Mouse (Mus musculus) limb, embryonic 13.5 days (tissue): Measurements from ENCODE around the gene Efemp1. TPM values are rescaled to one million over a fixed set of nuclear protein-coding genes. Genes with fewer than 3 reads are reported as not detected.

Source experiments
- ATAC-seq: fragments of 200-750 bp; cut with Nextera tagmentation; 2 replicates; pipeline ENCODE4 v1.8.0; 2017; ENCODE audit warnings: low read depth, moderate number of reproducible peaks, moderate TSS enrichment; ENCODE audit not compliant: low FRiP score
- H3K27ac ChIP-seq: fragments of 300-500 bp; sonication (generic); 2 replicates; pipeline ENCODE4 v1.5.1; 2015; ENCODE audit warnings: inconsistent platforms, mild to moderate bottlenecking, moderate library complexity
- H3K27me3 ChIP-seq: fragments of 300-500 bp; sonication (generic); 2 replicates; pipeline ENCODE4 v1.6.1; 2015; ENCODE audit warnings: mild to moderate bottlenecking, inconsistent platforms
- H3K36me3 ChIP-seq: fragments of 300-500 bp; sonication (generic); 2 replicates; pipeline ENCODE4 v1.6.1; 2015; ENCODE audit warnings: inconsistent platforms, mild to moderate bottlenecking, moderate library complexity
- H3K4me1 ChIP-seq: fragments of 300-500 bp; sonication (generic); 2 replicates; pipeline ENCODE4 v1.6.1; 2015; ENCODE audit warnings: inconsistent platforms
- H3K4me2 ChIP-seq: fragments of 300-500 bp; sonication (generic); replicated peaks from 2 replicates; pipeline ENCODE4 v1.6.1; 2015; ENCODE audit warnings: inconsistent platforms, mild to moderate bottlenecking, moderate library complexity
- H3K4me3 ChIP-seq: fragments of 300-500 bp; sonication (generic); 2 replicates; pipeline ENCODE4 v1.5.1; 2015; ENCODE audit warnings: moderate library complexity, mild to moderate bottlenecking, inconsistent platforms
- H3K9ac ChIP-seq: fragments of 300-500 bp; sonication (generic); 2 replicates; pipeline ENCODE4 v1.6.1; 2015; ENCODE audit warnings: mild to moderate bottlenecking, inconsistent platforms
- H3K9me3 ChIP-seq: fragments of 300-500 bp; sonication (generic); 2 replicates; pipeline ENCODE4 v1.6.1; 2016; ENCODE audit warnings: inconsistent platforms
- WGBS: fragments of 180-500 bp; shearing (Covaris S2); methylation state at CpG from one replicate; pipeline ENCODE4 v1.1.7; 2015; 5-methylcytosine and 5-hydroxymethylcytosine counted together
- polyA plus RNA-seq: library from polyadenylated mRNA; unstranded; fragments of >200 nt; fragmentation: Nextera tagmentation; extraction: Ambion mirVana; gene quantifications from 2 replicates; pipeline ENCODE4 v1.2.1, GENCODE M21; 2015

The Efemp1 gene
- polyA plus RNA-seq, 1 experiment from 2014 or later: 36.3 TPM

DNA sequence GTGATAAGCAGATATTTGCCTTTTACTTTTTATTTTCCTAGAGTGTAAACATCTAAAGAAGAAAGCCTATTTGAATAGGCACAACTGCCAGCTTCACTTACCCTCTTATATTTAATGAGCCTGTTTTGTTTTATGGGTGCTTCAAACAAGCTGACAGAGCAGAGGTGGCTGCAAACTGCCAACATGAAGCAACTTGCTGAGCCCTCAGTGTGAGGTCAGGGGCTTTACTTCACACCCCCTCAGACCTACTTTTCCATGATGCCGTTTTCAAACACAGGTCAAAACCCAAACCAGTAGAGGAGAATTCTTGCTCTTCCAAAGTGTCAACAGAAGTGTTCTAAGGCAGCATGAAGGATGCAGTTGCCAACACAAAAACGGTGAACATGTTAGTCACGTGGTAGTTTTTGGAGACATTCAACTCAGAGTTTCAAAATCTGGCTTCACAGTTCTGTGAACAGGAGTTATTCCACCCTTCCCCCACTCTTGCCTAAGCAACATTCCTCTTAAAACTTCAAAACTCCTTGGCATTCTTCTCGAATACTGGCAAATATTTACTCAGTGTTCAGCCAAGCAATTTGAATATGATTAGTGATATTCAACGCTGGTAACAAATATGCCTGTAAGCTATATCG lies 101.8 kb downstream of the Efemp1 start:
- H3K9ac ChIP-seq: no peak overlapping the region
- H3K4me2 ChIP-seq: no peak overlapping the region
- no peaks in the 10 kb centered on the region for H3K36me3 ChIP-seq
- H3K4me1 ChIP-seq: peaks cover 14% of the 10 kb centered on the region
- H3K4me3 ChIP-seq: no peak overlapping the region
- no peaks in the 10 kb centered on the region for H3K27me3 ChIP-seq
- no peak for ATAC-seq
- 37% methylated on average over 6 of the region's 6 CpGs for WGBS
- no peaks in the 10 kb centered on the region for H3K9me3 ChIP-seq
- H3K27ac ChIP-seq: no peak overlapping the region

GRCm38 (mm10) chr11:28955305-28955701 lies 102.3 kb downstream of the Efemp1 start:
- no peak overlapping the region for H3K4me3 ChIP-seq
- H3K9me3 ChIP-seq: no peaks in the 10 kb centered on the region
- no peaks in the 10 kb centered on the region for H3K27me3 ChIP-seq
- H3K27ac ChIP-seq: no peak overlapping the region
- no peaks in the 10 kb centered on the region for H3K36me3 ChIP-seq
- no peak overlapping the region for H3K4me2 ChIP-seq
- no peak overlapping the region for H3K9ac ChIP-seq
- no peak for ATAC-seq
- H3K4me1 ChIP-seq: peaks cover 14% of the 10 kb centered on the region

- 92% methylated on average over 1 of the region's 1 CpGs for WGBS
These were observed 108.4 kb downstream of the Efemp1 start for GRCm38 (mm10) chr11:28961381-28961780.

More at GRCm38 (mm10) chr11:28961381-28961780, 108.4 kb downstream of the Efemp1 start:
- Histone ChIP-seq H3K4me1 (no peaks in the 10 kb centered on the region), H3K4me2 (no peak overlapping the region), H3K27ac (no peak overlapping the region), H3K4me3 (no peak overlapping the region), H3K36me3 (no peaks in the 10 kb centered on the region), H3K9ac (no peak overlapping the region), H3K9me3 (no peaks in the 10 kb centered on the region), H3K27me3 (no peaks in the 10 kb centered on the region)
- ATAC-seq: no peak
